Mouse (Mus musculus) B cell, adult 67 days (primary cell): Measurements from ENCODE around the gene Foxn3. TPM values are rescaled to one million over a fixed set of nuclear protein-coding genes. Genes with fewer than 3 reads are reported as not detected.

Experiments used
- total RNA-seq, 2 experiments: library from RNA; stranded (reverse); gene quantifications; 4 replicates each; pipeline ENCODE4 v1.2.4; 2023

Gene Foxn3
- 100 to 1,000 TPM; 291 to 323 TPM for total RNA-seq

GRCm38 (mm10) chr12:99563219-99564059, at the start of gene Foxn3:
Gene Foxn3 (minus strand): TSS chr12:99563582.

